ENCODE assay signal across 11 mouse cellular contexts in the genomic region with DNA sequence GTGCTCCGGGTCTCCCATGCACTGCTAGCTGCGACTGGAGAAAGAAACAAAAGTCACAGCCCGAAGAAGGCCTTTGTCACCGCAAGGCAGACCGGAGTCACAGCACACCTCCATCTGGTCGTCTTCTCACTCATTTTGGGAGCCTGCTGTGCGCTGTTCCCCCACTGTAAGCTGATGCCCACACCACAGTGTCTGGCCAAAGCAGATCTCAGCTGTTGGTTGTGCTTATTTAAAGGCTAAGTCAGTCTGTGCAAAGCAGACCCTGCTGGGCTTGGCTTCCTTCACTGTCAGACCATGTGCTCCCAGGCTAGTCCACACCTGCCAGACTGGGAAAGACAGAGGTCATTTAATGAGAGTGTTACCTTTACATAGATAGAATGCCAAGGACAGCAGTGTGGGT.
DNase-seq lines count a peak whose midpoint lies in the region; ATAC-seq and TF ChIP-seq lines count a peak whose summit lies in the region.
"Had no signal": no experiment of that assay in that cellular context is flagged by ENCODE, and none has a peak within 500 bp of the region (broad histone marks: within the 10 kb centered on the region; RNA-seq: fewer than 3 reads in every experiment).

No protein-coding gene starts in this region.

- no peaks in the 10 kb centered on the region for H3K27me3 ChIP-seq in hindbrain, postnatal 0 days (ENCODE audit: insufficient read depth, low read length)
- H3K27me3 ChIP-seq in intestine, postnatal 0 days (replicated peaks; ENCODE audit: control insufficient read depth, insufficient read depth, low read length), result no peaks in the 10 kb centered on the region
- H3K27me3 ChIP-seq: intestine, embryonic 15.5 days; liver, embryonic 13.5 days had no signal

- peak overlapping the region; percentile 73 for H3K27ac ChIP-seq in hindbrain, postnatal 0 days
- no peak overlapping the region for H3K27ac ChIP-seq in intestine, postnatal 0 days (ENCODE audit: low read depth, low read length)
- H3K27ac ChIP-seq: intestine, embryonic 15.5 days; liver, embryonic 13.5 days had no signal

- peak; percentile 78 for ATAC-seq in hindbrain, postnatal 0 days
- no peak for ATAC-seq in intestine, postnatal 0 days
- ATAC-seq: intestine, embryonic 15.5 days had no signal

- no peaks in the 10 kb centered on the region for H3K9me3 ChIP-seq in hindbrain, postnatal 0 days (ENCODE audit: low read length)
- 0 out of 2 replicates have a peak, but pooled peaks cover 6% of the 10 kb centered on the region for H3K9me3 ChIP-seq in intestine, postnatal 0 days (ENCODE audit: control insufficient read depth)
- H3K9me3 ChIP-seq: intestine, embryonic 15.5 days; liver, embryonic 13.5 days had no signal

- no peak overlapping the region for H3K4me3 ChIP-seq in hindbrain, postnatal 0 days (ENCODE audit: low read length)
- H3K4me3 ChIP-seq in intestine, postnatal 0 days (ENCODE audit: low read depth, low read length), result no peak overlapping the region
- H3K4me3 ChIP-seq: intestine, embryonic 15.5 days; liver, embryonic 13.5 days had no signal

- no peak for TF ChIP-seq CTCF in hindbrain, postnatal 0 days (IDR thresholded peaks at IDR 0.05; ENCODE audit: low read depth)
- no peak for TF ChIP-seq CTCF in intestine, postnatal 0 days (IDR thresholded peaks at IDR 0.05; ENCODE audit: low read depth)

- no peak overlapping the region for H3K9ac ChIP-seq in hindbrain, postnatal 0 days (replicated peaks; ENCODE audit: low read length)
- H3K9ac ChIP-seq in intestine, postnatal 0 days (ENCODE audit: low read depth, low read length), result no peak overlapping the region
- H3K9ac ChIP-seq: intestine, embryonic 15.5 days; liver, embryonic 13.5 days had no signal

- DNase-seq in frontal cortex, postnatal 36 days (ENCODE audit: low spot score in 2 of 2), result peak; percentile 15 to 30
- no peak for DNase-seq in frontal cortex, postnatal 10 days (ENCODE audit: low spot score in 2 of 2)
- DNase-seq in brain, adult 2 months (ENCODE audit: low read depth, low spot score), result peak; percentile 82
- DNase-seq in embryo, embryonic 11 days, result peak; percentile 23
- DNase-seq in hindbrain, postnatal 0 days (ENCODE audit: low spot score), result peak; percentile 73
- DNase-seq in layer of hippocampus, postnatal 25 days (ENCODE audit: extremely low spot score in 1 of 2, low spot score in 1 of 2), result no peak
- DNase-seq in adrenal gland, adult (ENCODE audit: inconsistent age in 2 of 2, low spot score in 1 of 2), result no peak
- DNase-seq: gastrocnemius, postnatal 10 days; liver, embryonic 13.5 days had no signal

- peaks cover 25% of the 10 kb centered on the region for H3K4me1 ChIP-seq in hindbrain, postnatal 0 days (ENCODE audit: insufficient read depth, low read length)
- H3K4me1 ChIP-seq in intestine, postnatal 0 days (replicated peaks; ENCODE audit: control insufficient read depth, insufficient read depth, low read length), result 0 out of 2 replicates have a peak, but pooled peaks cover 6% of the 10 kb centered on the region
- H3K4me1 ChIP-seq: liver, embryonic 13.5 days had no signal

- no peak overlapping the region for H3K4me2 ChIP-seq in hindbrain, postnatal 0 days (ENCODE audit: low read depth, low read length)
- H3K4me2 ChIP-seq in intestine, postnatal 0 days (replicated peaks; ENCODE audit: low read depth), result no peak overlapping the region
- H3K4me2 ChIP-seq: intestine, embryonic 15.5 days; liver, embryonic 13.5 days had no signal

- no peaks in the 10 kb centered on the region for H3K36me3 ChIP-seq in hindbrain, postnatal 0 days (ENCODE audit: insufficient read depth, low read length)
- no peaks in the 10 kb centered on the region for H3K36me3 ChIP-seq in intestine, postnatal 0 days (ENCODE audit: control insufficient read depth, insufficient read depth)
- H3K36me3 ChIP-seq: intestine, embryonic 15.5 days; liver, embryonic 13.5 days had no signal

- WGBS in hindbrain, postnatal 0 days, result 36% methylated on average over 7 of the region's 7 CpGs
- 87% methylated on average over 7 of the region's 7 CpGs for WGBS in intestine, postnatal 0 days

Comparison
In these comparisons a context has a peak if more than half of its experiments do, and no peak if none do; other contexts are left out.
1. DNase-seq: peak in frontal cortex, postnatal 36 days (2 of 2), brain, adult 2 months (single experiment), embryo, embryonic 11 days (single experiment) and hindbrain, postnatal 0 days (single experiment); none in frontal cortex, postnatal 10 days (0 of 2), layer of hippocampus, postnatal 25 days (0 of 2) and adrenal gland, adult (0 of 2).